Mouse (Mus musculus) adrenal gland (tissue): ENCODE results near the gene Tkfc.
"Not testable (repeated sequence)": the region's sequence is repeated elsewhere in the genome, so short reads cannot be mapped to it uniquely, and the experiment has no call there.

ENCODE experiments used
- intact Hi-C: fragments of 180-260 bp; cut with DNase I; formaldehyde crosslinking; loops from one replicate; pipeline ENCODE4 v1.15.1; 2025

Gene Tkfc

GRCm38 (mm10) chr19:10589127-10589857 lies 16.2 kb downstream of the Tkfc start:
- intact Hi-C loops = no loop called here

GRCm38 (mm10) chr19:10587231-10587630 lies 18.2 kb downstream of the Tkfc start:
- intact Hi-C loops = no loop called here

- intact Hi-C loops = no loop called here
These were observed 20.3 kb downstream of the Tkfc start for GRCm38 (mm10) chr19:10585112-10585511.

GRCm38 (mm10) chr19:10583550-10584146 lies 21.8 kb downstream of the Tkfc start:
- intact Hi-C loops = no loop called here

GRCm38 (mm10) chr19:10581984-10582383 lies 23.5 kb downstream of the Tkfc start:
- intact Hi-C loops = no loop called here

- intact Hi-C loops = no loop called here
These were observed 24.7 kb downstream of the Tkfc start for GRCm38 (mm10) chr19:10580761-10581160.

- intact Hi-C loops = no loop called here
These were observed 25.4 kb downstream of the Tkfc start for GRCm38 (mm10) chr19:10580102-10580501.

GRCm38 (mm10) chr19:10576690-10577561 lies 28.5 kb downstream of the Tkfc start, which contains the start of the genes Cyb561a3 and Tmem138:
Cyb561a3 (plus strand) TSS chr19:10577172.
Tmem138 (minus strand) TSS chr19:10577362.
- intact Hi-C loops = no loop called here

- intact Hi-C loops = no loop called here
These were observed 35.8 kb downstream of the Tkfc start for GRCm38 (mm10) chr19:10569627-10570026.

GRCm38 (mm10) chr19:10565217-10565616 lies 40.2 kb downstream of the Tkfc start:
- intact Hi-C loops = no loop called here

- intact Hi-C loops = no loop called here
These were observed 41.2 kb downstream of the Tkfc start for GRCm38 (mm10) chr19:10564278-10564677.

GRCm38 (mm10) chr19:10562351-10562750 lies 43.1 kb downstream of the Tkfc start:
- intact Hi-C loops = no loop called here

- intact Hi-C loops = loop anchor here (2.0 kb wide), 1 partner anchor 43 kb away; the partner anchor contains the start of genes Ddb1 and Tkfc
These were observed 43.7 kb downstream of the Tkfc start for GRCm38 (mm10) chr19:10561558-10562314.

GRCm38 (mm10) chr19:10560108-10560507 lies 45.3 kb downstream of the Tkfc start:
- intact Hi-C loops = loop anchor here (2.0 kb wide), 1 partner anchor 45 kb away; the partner anchor contains the start of genes Ddb1 and Tkfc

GRCm38 (mm10) chr19:10557837-10558375 lies 47.5 kb downstream of the Tkfc start:
- intact Hi-C loops = not testable (repeated sequence)

- intact Hi-C loops = no loop called here
These were observed 48.0 kb downstream of the Tkfc start for GRCm38 (mm10) chr19:10557430-10557829.

- intact Hi-C loops = no loop called here
These were observed 48.5 kb downstream of the Tkfc start for GRCm38 (mm10) chr19:10557001-10557400.

GRCm38 (mm10) chr19:10555624-10556510 lies 49.6 kb downstream of the Tkfc start, which contains the start of gene Tmem216:
Tmem216 (minus strand) TSS chr19:10556238.
- intact Hi-C loops = no loop called here

GRCm38 (mm10) chr19:10539454-10539853 lies 66.0 kb downstream of the Tkfc start:
- intact Hi-C loops = loop anchor here (5.0 kb wide), 1 partner anchor 83 kb away; no protein-coding TSS in a partner anchor
